Mouse (Mus musculus) R1 (cell line): Measurements from ENCODE around the gene Adgrg3.

Experiments used
- DNase-seq: peaks from one replicate; pipeline ENCODE4 v3.0.0-alpha.2; 2018; ENCODE audit warnings: low read depth, low spot score

Adgrg3 gene

DNA sequence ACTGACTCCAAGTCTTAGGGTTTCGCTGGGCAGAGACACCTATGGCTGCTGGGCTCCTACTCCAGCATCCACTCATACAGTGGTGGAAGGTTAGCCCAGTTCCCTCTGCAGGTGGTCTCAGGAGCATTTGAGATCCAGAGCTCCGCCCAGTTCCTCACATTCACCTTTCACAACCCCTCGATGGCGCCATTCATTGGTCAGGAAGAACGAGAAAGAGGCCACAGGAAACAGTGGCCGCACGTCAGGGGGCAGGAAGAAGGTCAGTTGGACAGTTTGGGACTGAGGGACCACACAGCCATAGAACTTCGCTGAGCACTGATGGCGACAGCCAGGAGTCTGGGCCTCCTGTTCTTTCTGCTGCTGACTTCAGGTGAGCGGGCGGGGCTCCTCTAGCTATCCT lies at the start of gene Adgrg3:
Gene Adgrg3, plus strand, starts transcription at position 242 of the 400 bp plus-strand sequence.
- no peak for DNase-seq

DNA sequence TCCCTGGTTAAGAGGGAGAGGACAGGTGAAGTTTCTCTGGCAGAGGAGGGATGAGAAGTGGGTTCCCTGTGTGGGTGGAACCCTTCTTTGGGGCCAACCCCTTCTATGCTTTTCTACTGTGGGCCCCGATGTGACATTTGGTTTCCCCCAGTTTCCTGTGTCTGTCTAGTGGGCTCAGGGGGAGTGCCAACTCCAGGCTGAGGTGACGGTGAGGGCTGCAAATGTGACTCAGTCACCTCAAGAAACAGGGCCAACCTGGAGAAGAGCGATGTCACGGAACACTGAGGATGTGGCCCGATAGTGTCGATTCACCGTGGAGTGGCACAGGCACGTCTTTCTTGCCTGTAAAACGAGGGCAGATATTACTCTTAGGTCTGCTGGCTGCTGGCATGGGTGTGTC lies 44.2 kb upstream of the Adgrg3 start:
- DNase-seq = no peak

DNA sequence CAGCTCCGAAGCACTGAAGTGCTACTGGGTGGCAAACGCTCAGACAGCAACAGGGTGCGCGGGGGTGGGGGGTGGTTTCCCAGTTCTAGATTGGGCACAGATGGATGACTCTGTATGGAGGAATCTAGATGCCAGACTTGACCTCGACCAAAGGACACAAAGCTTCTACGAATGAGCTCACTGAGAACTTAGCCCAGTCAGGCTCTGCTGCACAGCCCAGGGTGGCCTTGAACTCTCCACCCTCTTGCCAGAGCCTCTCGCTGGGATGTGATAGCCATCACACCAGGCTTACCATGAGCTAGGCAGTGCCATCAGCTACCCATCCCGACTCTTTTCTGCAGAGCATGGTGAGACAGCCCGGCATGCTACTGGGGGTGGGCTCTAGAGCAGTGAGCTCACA lies 43.7 kb upstream of the Adgrg3 start:
- DNase-seq = no peak

DNA sequence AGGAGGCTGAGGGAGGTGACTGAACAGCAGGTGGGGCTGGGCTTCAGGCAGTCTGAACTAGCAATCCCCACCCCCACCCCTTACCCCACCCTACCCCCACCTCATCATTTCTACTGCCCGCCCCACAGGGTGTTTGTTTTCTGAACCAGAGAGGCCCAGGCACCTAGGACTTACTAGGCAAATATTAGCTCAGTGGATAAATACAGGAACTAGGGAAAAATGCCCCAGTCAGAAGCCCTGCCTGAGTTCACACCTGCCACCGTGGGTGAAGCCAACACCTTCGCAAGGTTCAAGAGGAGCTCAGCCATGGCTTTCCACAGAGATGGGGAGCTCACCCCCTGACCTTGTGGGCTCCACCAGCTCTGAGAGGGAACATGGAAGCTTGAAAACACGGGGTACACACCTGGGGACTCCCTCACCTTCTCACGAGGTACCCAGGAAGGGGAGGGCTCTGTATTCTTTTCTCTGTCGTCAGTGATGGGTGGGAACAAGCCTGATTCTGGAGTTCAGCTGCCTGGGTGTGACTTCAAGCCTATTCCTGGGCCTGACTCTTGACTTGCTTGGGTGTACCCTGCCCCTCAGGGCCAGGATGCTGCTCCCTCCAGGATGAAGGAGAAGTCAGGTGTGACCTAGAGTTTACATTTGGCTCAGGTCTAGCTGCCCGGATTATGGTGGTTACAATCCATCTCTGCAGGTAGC lies 42.9 kb upstream of the Adgrg3 start, which contains the start of gene Adgrg1:
Gene Adgrg1, plus strand, starts transcription at position 285 of the 699 bp plus-strand sequence.
- DNase-seq = no peak

DNA sequence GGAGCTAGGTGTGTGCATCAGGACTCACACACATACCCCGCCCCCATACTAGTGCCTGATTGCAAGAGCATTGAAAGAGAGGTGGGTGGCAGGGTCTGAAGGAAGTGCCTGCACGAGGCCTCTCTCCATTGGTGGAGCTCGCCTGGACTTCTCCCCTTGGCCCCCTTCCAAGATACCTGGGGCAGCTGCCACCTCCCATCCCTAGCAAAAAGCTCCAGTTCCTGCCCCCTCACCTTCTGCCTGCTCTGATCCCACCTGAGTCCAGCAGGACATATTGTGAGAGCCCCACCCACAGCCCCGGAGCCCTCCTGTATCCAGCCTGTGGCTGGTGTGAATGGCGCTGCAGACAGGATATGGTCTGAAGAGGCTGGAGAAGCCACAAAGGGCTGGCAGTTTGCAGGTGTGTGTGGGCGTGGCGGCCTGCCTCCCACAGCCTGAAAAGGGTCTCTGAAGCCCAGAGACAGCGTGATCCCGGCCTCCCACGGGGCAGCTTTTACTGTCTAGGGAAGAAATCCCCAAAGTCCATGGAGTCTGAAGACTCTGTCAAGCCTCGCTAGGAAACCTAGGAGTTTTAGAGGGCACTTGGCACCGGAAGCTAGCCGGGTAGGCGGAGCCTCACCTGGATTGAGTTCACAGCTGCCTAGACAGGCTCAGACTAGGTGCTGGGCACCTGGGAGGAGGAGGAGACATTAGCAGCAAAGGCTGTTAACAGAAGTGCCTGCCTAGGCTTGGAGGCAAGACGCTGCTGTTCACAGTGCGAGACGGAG lies 40.7 kb upstream of the Adgrg3 start:
- peak; percentile 68 for DNase-seq

DNA sequence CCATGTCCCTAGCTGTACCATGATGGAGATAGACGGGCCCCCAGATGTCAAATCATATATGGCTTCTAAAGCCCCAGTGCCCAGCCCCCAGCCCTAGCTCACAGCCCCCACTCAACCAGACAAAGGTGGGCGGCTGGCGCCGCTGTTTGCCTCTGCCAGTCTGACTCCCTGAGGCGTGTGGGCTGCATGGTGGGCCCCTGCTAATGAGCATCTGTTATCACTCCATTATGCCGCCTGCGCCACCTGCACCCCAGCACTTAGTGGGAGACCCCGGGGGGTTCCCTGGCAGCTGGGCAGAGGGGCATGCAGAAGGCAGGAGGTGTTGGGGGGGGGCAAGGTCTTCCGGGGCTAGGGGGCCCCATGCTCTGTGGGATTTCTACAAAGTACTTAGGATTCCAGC lies 39.4 kb upstream of the Adgrg3 start:
- DNase-seq = no peak

DNA sequence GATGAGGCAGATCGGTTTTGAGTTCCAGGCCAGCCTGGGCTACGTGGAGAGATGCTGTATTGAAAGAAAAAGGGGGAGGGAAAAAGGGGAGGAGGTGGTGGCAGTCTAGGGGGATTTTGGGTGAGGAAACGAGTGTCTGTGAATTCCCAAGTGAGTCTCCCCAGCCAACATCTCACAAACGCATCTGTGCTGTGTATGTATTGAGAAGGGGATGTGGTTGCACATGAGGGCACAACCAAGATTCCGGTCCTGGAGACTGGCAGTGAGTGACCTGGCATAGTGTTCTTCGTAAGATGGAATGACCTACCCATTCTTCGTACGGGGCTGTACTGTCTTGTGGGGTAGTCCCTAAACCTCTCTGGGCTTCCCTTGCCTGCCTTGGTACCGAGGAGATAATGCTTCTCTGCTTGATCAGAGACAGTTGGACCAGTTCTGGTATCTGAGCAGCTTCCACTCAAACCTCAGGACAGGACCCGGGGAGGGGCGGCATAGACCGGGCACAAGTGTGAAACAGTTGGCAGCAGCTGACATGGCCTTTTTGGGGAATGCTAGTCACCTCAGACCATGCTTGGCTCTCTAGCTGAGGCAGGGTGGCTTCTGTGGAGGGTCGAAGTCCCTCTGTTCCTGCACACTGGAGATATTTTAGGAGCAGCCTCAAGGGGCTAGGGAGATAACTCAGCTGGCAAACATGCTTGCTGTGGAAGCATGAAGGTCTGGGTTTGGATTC lies 38.7 kb upstream of the Adgrg3 start:
- no peak for DNase-seq

DNA sequence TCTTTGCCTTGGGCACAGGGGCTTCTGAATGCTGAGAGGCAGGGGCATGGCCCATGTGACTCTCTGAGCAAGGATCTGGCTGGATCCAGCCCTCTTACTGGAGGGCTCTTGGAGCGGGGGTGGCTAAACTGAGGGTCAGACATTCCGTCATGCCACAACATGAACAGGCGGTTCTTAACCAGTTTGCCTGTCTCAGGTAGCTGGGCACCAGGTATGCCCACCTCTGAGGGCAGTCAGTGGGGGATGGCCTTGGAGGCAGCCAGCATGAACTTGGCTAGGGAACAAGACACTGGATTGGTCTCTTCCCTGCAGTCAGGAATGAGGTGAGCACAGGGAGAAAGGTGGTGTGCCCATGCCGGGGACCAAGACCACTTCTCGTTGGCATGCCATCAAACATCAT lies 37.3 kb upstream of the Adgrg3 start:
- DNase-seq = no peak

DNA sequence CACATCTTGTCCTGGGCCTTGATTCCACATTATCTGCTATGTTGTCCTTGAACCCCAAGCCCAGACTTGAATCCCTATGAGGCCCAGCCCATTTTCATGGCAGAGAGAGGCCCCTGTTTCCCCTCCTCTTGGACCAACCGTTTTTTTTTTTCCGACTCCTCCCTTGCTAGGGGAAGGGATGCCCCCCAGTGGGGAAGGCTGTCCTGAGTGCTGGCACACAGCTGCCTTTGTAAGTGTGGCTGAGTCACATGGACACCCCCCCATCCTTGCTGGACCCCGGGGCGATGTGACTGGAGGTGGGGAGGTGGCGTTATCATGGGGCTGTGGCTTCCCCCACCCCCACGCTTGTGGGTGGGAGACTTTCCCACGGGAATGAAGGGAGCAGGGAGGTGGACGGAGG lies 36.5 kb upstream of the Adgrg3 start:
- DNase-seq = no peak

DNA sequence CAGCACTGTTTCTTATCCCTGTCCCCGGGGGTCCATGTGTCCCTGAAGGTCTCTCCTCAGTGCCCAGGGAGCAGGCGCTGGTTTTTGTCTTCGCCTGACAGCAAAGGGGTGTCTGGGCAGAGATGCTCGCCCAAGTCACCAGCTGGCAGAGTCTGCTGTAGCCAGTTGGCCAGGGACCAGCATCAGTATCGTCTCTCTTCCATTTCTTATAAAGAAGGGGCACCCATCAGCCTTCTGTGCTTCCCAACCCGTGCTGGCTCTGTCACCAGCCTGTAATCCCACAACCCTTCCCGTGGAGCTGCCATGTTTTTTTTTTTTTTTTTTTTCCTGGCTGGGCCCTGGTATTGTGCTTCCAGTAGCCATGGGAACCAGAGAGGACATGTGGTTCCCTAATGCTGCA lies 35.6 kb upstream of the Adgrg3 start:
- peak; percentile 17 for DNase-seq

DNA sequence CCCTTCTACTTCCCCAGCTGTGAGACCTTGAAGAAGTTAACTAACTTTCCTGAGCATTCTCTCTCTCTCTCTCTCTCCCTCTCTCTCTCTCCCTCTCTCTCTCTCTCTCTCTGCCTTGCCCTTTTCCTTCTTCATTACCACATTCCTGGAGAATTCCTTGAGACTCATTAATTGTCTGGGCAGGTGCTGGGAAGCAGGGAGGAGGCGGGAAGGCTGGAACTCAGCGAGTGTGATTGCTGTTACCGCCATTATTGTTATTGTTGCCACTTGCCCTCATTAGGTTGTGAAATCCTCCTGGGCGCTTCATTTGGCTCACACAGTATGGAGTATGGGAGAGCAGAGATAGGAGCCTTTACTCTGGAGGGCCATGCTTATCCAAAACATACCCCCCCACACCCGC lies 34.3 kb upstream of the Adgrg3 start:
- DNase-seq = peak; percentile 69

DNA sequence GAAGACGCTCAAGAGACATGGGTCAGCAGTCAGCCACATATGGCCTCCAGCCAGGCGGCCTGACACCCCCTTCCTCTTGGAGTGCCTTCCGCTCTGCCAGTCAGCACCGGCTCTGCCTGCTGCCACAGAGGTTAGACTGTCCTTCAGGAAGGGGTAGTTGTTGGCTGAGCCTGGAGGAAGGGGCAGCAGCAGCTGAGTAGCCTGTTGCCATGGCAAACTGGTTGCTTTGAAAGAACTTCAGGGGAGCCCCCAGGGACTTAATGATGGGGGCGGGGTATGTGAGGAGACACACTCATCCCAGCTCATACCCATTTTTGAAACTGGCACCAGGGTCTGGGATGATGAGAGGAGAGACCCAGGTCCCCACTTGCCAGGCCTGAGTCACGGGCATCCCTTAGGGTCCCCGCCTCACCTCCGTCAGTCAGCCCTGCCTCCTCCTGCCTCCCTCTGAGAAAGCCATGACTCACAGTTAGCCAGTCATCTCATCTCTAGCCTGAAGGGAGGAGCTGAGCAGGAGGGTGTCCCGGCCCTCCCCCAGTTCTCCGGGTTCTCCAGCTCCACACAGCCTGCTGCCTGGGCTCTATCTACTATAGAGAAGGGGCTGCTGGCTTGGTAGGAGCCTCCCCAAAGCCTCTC lies 33.5 kb upstream of the Adgrg3 start:
- DNase-seq = peak; percentile 63

DNA sequence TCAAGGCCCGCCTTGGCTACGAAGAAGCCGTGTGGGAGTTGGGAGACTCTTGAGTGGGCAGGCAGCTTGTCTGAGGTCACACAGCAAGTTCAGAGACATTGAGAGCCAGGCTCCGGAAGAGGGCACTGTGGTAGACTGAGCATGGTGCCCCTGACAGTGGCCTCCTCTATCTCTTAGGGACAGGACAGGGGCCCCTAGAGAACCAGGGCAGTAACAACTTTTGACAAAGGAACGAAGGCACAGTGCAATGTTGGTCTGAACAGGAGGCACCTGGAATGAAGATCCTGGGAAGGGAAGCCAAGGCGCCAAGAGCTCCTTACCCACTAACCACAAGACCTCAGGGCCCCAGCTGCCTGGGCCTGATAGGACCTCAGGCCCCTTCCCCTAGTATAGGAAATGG lies 32.5 kb upstream of the Adgrg3 start:
- no peak for DNase-seq

DNA sequence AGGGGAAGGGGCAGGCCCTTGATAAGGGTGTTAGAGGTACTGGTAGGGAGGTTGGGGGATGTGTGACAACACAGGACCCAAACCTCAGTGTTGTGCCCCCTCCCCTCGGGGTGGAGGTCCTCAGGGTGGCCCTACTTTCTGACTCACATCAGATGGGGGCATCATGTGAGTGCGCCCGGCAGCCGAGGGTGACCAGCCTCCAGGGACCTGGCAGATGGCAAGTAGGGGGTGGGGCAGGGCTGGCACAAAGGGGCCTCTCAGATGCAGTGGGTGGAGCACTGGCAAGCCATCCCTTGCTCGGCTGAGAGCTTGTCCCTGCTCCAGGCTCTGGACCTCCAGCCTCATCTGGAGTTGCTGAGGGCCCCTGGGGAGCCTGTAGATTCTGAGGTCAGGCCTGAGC lies 30.8 kb upstream of the Adgrg3 start:
- no peak for DNase-seq

DNA sequence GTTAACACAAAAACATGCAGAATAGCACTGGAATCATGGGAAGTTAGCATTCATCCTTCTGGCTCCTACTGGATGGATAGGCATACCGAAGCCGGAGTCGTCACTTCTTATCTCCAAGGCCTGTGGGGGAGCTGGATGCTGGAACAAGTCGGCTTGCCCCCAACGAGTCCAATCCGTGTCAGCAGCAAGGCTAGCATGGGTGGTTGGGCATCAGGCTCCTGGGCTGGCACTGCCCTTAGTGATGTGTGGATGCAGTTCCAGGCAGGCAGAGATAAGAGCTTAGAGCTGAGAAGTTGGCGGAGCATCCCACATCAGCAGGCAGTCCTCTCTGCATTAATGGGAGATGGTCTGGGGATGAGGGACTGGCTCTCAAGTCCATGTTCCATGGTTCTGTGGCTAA lies 29.9 kb upstream of the Adgrg3 start:
- DNase-seq = no peak

DNA sequence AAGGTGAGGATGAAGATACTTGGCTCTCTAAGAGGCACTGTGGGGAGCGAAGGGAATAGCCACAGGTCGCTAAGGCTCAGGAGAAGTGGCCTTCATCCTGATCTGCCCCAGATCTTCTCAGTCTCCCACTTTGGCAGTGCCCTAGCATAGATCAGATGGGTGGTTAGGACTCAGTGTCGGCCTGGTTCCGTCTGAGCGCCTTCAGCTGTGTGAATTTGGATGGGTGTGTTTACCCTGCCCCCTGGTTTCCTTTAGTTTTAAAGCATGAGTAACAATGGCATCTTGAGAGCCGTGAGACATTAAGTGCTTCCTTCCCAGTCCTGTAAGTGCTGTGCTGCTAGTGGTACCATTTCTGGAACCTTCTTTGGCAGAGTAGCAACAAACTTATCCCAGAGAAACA lies 28.9 kb upstream of the Adgrg3 start:
- no peak for DNase-seq

DNA sequence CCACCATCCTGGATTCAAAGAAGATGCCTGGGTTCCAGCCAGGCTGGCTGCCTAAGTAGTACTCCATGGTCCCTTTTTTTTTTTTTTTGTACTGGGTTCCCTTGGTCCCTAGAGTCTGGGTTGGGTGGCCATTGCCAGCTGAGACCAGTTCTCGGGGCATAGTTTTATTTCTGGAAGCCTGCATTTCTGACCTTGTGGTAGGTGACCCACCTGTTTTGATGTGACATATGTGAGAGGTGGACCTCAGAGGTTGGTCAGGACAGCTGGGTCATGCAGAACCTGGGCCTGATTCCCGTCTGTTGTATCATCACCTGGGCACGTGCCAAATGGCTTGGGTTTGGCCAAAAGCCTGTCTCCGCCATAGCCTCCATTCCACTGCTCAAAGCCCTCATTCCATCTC lies 27.8 kb upstream of the Adgrg3 start:
- DNase-seq = no peak

DNA sequence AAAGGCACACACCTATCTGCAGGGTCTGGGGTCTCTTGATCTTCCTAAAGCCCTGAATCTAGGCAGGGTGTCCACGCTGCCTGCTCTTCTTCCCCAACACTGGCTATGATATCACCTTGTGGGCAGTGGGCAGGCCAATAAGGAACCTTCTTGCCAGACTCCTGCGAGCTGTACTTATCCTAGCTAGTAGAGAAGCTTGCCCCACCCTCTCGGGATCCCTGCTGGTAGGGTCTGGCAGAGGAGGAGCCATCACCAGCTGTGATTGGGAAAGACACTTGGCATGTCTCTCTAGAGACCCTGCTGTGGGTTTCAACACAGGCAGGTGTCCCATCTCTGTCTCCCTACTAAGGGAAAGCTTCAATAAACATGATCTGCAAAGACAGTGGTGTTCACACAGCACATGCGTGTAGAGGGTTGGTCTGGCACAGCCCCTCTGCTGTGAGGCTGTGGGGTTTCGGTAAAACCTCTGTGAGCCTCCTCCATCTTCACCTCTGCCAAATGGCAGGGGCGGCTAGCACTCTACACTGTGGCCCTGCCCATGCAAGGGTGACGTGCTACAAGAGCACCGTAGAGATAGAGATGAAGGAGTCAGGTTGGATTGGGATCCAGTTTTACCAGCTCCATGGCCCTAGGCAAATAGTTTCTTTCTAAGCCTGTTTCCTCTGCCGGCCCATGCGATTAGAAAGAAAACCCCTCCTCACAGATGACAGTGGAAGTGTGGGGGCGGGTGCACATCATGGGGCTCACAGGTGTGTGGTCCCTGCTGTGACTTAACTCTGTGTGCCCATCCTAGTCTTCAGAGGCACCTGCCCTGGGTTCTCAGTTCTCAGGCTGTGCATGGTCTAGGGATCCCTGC lies 26.7 kb upstream of the Adgrg3 start:
- no peak for DNase-seq

DNA sequence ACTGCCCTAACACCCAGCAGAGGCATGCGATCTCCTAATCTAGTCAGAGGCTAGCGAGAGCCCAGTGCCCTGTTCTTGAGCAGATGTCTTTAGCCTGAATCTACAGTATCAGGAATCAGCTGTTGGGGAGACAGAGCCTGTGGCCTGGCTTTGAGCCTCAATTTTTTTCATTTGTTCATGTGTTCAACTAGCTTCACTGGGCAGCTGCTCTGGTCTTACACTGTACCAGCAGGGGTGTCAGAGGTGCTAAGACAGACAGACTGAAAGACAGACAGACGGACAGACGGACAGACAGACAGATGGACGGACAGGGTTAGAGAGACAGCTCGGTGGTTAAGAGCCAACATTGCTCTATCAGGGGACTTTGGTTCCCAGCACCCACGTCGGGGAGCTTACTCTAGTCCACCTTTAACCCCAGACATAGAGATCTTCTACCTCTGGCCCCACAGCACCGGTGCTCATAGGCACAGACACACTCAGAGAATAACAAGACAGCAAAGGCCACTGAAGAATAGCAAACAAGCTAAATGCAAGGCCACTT lies 26.0 kb upstream of the Adgrg3 start:
- DNase-seq = no peak

DNA sequence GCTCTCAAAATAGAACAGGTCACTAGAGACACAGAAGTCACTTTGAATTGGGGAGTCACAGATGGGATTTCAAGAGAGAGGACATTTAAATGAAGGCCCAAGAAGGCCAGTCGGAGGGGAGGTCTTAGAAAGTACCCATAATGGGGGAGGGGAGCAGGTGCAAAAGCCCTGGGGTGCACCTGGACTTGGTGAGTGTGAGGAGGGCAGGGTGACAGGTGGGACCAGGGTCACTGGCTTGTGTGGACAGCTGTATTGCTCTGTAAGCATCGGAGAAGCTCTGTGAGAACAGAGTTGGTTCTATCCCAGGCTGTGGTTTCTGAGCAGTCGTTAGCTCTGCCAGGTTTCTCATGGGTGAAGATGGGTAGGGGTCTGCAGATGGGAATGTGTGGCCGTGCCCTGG lies 25.5 kb upstream of the Adgrg3 start:
- DNase-seq = no peak

DNA sequence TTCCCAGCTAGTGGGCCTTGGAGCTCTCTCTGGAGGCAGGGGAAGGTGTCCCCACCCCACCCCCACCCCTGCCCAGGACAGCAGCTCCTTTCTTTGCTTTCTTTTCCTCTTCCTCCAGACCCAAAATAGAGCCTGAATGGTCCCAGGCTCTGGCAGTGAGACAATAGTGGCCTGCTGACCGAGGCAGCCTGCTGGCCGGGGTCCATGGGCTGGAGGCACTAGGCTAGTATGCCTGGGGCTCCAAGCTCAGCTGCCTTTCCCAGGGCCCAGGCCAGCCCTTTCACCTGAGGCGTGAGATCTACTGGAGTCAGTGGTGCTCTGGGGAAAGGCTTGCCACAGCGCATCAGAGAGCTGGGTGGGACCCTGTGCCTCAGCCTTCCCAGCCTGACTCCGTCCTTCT lies 25.0 kb upstream of the Adgrg3 start:
- no peak for DNase-seq
